Mouse (Mus musculus): Measurements from ENCODE around the gene Npr3. TPM values are rescaled to one million over a fixed set of nuclear protein-coding genes. Genes with fewer than 3 reads are reported as not detected.
"Not testable (repeated sequence)": the region's sequence is repeated elsewhere in the genome, so short reads cannot be mapped to it uniquely, and the experiment has no call there.

Npr3 gene
- polyA plus RNA-seq, 1 experiment from 2014 or later = 8.1 TPM

DNA sequence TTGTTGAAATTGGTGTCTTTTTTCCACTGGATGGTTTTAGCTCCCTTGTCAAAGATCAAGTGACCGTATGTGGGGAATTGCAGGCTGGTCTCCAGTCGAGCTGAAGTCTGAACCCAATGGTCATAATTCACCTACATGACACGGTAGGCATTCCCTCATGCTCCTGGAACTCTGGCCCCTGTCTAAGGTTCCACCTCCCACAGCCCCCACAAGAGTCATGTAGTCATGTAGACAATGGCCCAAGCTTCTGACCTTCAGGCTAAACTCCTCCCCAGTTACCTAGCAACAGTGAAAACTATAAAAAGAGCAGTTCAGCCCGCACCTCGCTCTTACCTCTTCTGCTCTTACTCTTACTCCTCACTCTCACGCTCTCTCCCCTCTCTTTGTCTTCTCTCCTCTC, 84.7 kb downstream of the Npr3 start:
- not testable (repeated sequence) for ATAC-seq (ENCODE audit: low read depth); H3K9me3 ChIP-seq (ENCODE audit: control insufficient read depth, low read length); H3K4me1 ChIP-seq (replicated peaks; ENCODE audit: control insufficient read depth, insufficient read depth, low read length); H3K9ac ChIP-seq (ENCODE audit: low read length); H3K4me2 ChIP-seq (ENCODE audit: low read depth, low read length); H3K4me3 ChIP-seq (ENCODE audit: low read length); H3K27me3 ChIP-seq (ENCODE audit: control insufficient read depth, insufficient read depth, low read depth, low read length); H3K36me3 ChIP-seq (ENCODE audit: control insufficient read depth, insufficient read depth, low read length); H3K27ac ChIP-seq (ENCODE audit: low read length)
- WGBS = 66% methylated on average over 6 of the region's 6 CpGs

DNA sequence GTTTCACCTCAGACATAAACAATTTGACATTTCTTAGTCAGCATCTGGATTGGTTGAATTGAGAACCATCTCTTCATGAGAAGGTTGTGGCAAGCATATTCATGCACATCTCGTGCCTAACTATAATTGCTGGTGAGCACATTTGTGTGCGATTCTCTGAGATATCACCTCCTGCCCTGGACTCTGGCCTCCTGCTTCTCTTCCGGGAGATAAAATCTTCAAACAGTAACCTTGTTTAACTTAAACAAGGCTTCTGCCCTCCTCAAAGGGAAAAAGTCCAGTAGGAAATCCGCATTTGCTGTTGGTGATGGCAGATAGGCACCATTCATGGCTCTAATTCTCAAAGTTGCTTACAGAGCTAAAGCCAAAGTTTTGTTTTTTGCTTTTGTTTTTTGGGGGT, 91.5 kb downstream of the Npr3 start:
- ATAC-seq (ENCODE audit: low read depth) = no peak
- no peak overlapping the region for H3K27ac ChIP-seq (ENCODE audit: low read length)
- no peak overlapping the region for H3K4me2 ChIP-seq (ENCODE audit: low read depth, low read length)
- 20% methylated on average over 4 of the region's 4 CpGs for WGBS
- no peaks in the 10 kb centered on the region for H3K27me3 ChIP-seq (ENCODE audit: control insufficient read depth, insufficient read depth, low read depth, low read length)
- H3K36me3 ChIP-seq (ENCODE audit: control insufficient read depth, insufficient read depth, low read length) = no peaks in the 10 kb centered on the region
- no peaks in the 10 kb centered on the region; the same call in 1 of the 2 replicates for H3K4me1 ChIP-seq (replicated peaks; ENCODE audit: control insufficient read depth, insufficient read depth, low read length)
- H3K9ac ChIP-seq (ENCODE audit: low read length) = no peak overlapping the region
- H3K4me3 ChIP-seq (ENCODE audit: low read length) = no peak overlapping the region
- H3K9me3 ChIP-seq (ENCODE audit: control insufficient read depth, low read length) = no peaks in the 10 kb centered on the region

DNA sequence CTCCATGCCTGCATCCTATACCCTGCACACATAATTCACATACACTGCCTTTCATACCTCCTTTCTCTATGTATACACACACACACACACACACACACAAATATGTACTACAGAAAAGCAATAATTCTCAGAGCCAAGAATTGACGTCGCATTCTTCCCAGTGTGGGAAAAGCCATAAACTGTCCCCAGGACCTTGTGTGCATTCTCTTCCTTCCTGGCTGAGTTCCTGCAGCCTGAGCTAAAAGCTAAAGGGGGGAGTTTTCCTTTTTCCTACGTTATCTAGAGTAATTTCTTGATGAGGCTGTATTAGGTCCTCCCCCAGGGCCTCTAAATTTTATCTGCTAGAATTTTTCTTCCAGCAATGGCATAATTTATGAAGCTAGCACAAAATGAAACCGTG, 103.5 kb downstream of the Npr3 start:
- no peaks in the 10 kb centered on the region for H3K27me3 ChIP-seq (ENCODE audit: control insufficient read depth, insufficient read depth, low read depth, low read length)
- no peak overlapping the region for H3K4me3 ChIP-seq (ENCODE audit: low read length)
- no peaks in the 10 kb centered on the region for H3K9me3 ChIP-seq (ENCODE audit: control insufficient read depth, low read length)
- peaks cover 24% of the 10 kb centered on the region for H3K4me1 ChIP-seq (replicated peaks; ENCODE audit: control insufficient read depth, insufficient read depth, low read length)
- ATAC-seq (ENCODE audit: low read depth) = peak; percentile 41
- 23% methylated on average over 4 of the region's 4 CpGs for WGBS
- H3K4me2 ChIP-seq (ENCODE audit: low read depth, low read length) = no peak overlapping the region
- no peak overlapping the region for H3K9ac ChIP-seq (ENCODE audit: low read length)
- H3K36me3 ChIP-seq (ENCODE audit: control insufficient read depth, insufficient read depth, low read length) = no peaks in the 10 kb centered on the region
- H3K27ac ChIP-seq (ENCODE audit: low read length) = peak overlapping the region; percentile 24; the same call in 1 of the 2 replicates

DNA sequence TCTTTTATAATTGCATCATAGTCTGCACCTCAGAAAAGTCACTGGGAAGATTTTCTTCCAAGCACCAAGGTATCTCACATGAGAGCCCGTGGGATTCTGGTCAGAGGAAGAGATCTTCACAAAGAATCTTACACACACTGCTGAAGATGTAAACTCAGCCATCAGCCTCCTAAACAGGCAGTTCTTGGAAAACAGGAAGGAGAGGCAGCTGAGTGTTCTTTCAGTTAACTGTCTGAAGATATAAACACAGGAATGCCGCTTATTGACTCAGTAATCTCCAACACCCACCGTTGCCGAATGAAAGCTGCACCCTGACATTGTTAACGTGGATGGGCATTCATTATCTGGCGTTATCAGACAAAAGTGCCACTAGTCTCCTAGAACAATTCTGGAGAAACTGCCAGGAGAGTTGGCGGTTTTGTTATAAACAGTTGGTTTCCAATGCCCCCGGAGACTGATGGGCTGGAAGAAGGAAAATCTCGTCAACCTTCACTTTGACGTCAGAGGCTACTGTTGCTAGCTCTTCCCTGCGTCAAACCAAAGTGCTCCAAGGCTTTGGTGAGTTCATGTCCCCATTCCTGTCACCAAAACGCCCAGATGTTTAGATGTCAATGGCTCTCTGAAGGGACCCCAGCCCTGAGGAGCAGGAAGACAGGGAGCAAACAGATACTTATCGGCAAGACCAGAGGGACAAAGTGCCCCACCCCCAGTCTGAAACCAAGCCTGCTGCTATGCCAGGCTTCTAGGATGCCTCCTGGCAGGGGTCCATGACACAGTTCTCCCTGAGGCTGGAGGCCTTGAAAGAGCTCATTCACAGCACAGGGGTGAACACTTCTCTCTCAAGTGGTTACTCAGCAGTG, 105.0 kb downstream of the Npr3 start:
- Histone ChIP-seq H3K27me3 (ENCODE audit: control insufficient read depth, insufficient read depth, low read depth, low read length) (no peaks in the 10 kb centered on the region), H3K36me3 (ENCODE audit: control insufficient read depth, insufficient read depth, low read length) (no peaks in the 10 kb centered on the region), H3K27ac (ENCODE audit: low read length) (peak overlapping the region; percentile 26; the same call in 1 of the 2 replicates), H3K4me1 (replicated peaks; ENCODE audit: control insufficient read depth, insufficient read depth, low read length) (peaks cover 24% of the 10 kb centered on the region), H3K9me3 (ENCODE audit: control insufficient read depth, low read length) (no peaks in the 10 kb centered on the region), H3K9ac (ENCODE audit: low read length) (no peak overlapping the region), H3K4me2 (ENCODE audit: low read depth, low read length) (peak overlapping the region; percentile 43), H3K4me3 (ENCODE audit: low read length) (0 out of 2 replicates have a peak overlapping the region, but pooled peaks have one; percentile 6)
- WGBS = 8% methylated on average over 13 of the region's 13 CpGs
- peak; percentile 85 for ATAC-seq (ENCODE audit: low read depth)

DNA sequence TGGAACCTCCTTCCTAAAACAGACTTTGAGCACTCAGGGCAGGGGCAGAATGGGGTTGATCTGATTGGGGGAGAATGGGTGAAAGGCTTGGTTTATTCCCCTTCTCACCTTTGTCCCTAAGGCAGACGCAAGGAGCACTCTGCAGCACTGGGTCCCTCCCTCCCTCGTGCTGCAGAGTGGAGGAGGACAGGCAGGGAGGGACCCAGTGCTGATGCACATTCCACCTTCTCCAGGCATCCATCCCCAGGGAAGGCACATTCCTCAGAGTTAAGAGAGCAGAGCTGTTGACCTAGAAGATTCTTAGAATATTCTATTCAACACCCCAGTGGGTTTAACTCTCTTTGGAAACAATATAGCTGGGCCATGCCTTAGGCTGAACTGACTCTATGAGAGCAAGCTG, 112.5 kb downstream of the Npr3 start:
- Histone ChIP-seq H3K27me3 (ENCODE audit: control insufficient read depth, insufficient read depth, low read depth, low read length) (no peaks in the 10 kb centered on the region), H3K9me3 (ENCODE audit: control insufficient read depth, low read length) (no peaks in the 10 kb centered on the region), H3K27ac (ENCODE audit: low read length) (no peak overlapping the region), H3K9ac (ENCODE audit: low read length) (no peak overlapping the region), H3K4me3 (ENCODE audit: low read length) (no peak overlapping the region), H3K4me2 (ENCODE audit: low read depth, low read length) (no peak overlapping the region), H3K4me1 (replicated peaks; ENCODE audit: control insufficient read depth, insufficient read depth, low read length) (no peaks in the 10 kb centered on the region), H3K36me3 (ENCODE audit: control insufficient read depth, insufficient read depth, low read length) (no peaks in the 10 kb centered on the region)
- ATAC-seq (ENCODE audit: low read depth) = 0 out of 2 replicates have a peak, but pooled peaks have one; percentile 17
- WGBS = 43% methylated on average over 2 of the region's 2 CpGs

Other genes with a start within 250 kb of the Npr3 start
- gene Sub1, start 89.7 kb upstream of the Npr3 start, polyA plus RNA-seq (2015; fragmentation: Nextera tagmentation; extraction: Ambion mirVana) = 646 and 678 TPM in 2 replicates
- 106 and 109 TPM in 2 replicates for gene Zfr, start 210.5 kb upstream of the Npr3 start, polyA plus RNA-seq (2015; fragmentation: Nextera tagmentation; extraction: Ambion mirVana)